8 mouse cellular contexts compared by ENCODE assay signal in the genomic region with DNA sequence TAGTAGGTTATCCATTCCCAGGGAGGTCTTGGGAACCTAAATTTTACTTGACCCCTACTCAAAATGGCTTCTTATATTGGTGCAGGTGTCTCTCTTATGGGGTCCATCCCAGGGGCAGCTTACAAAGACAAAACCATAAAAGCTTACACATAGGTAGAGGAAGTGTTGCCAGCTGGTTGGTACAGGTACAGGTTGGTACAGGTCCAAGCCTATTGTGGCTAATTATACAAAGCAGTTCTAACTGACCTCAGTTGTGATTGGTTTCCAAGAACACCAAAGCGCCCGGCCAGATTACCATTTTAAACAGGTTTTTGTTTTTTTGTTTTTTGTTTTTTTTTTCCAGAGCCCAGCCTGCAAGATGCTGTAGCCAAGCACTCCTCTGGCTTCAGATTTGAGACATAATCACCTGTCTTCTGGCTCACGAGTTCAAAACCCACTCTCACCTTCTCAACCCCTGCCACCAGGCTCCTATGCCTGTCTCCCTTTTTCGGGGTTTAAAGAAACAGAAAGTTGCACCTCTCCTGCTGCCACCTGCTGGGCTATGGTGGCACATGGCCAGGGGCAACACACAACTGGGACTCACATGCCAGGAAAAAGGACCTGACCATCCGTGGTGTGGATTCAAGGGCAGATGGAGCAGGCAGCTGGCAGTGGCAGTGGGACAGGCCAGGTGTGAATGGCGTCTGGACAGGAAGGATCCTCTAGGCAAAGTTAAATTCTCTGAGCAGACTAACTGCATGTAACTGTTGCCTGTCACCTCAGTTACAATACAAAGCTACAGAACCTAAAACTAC. TPM values are rescaled to one million over a fixed set of nuclear protein-coding genes. Genes with fewer than 3 reads are reported as not detected.
DNase-seq lines count a peak whose midpoint lies in the region; ATAC-seq and TF ChIP-seq lines count a peak whose summit lies in the region.

No protein-coding gene starts in this region.

- DNase-seq in gastrocnemius, adult 2 months = peak; percentile 29
- DNase-seq in gastrocnemius, postnatal 25 days = no peak
- no peak for DNase-seq in G1E (ENCODE audit: low spot score)
- DNase-seq in kidney, adult 8-10 months = peak; percentile 82 to 84
- no peak for DNase-seq in cerebellum, adult 9-10 months
- DNase-seq in forebrain, embryonic 14.5 days (ENCODE audit: low spot score) = no peak

- no peak overlapping the region for H3K27ac ChIP-seq in gastrocnemius, adult 2 months
- H3K27ac ChIP-seq in hindbrain, embryonic 16.5 days (ENCODE audit: low read depth, low read length) = no peak overlapping the region
- H3K27ac ChIP-seq in forebrain, embryonic 14.5 days (ENCODE audit: low read depth, low read length) = no peak overlapping the region

- no peaks in the 10 kb centered on the region; the same call in 1 of the 2 replicates for H3K27me3 ChIP-seq in G1E (ENCODE audit: insufficient read depth, low read length)
- H3K27me3 ChIP-seq in hindbrain, embryonic 16.5 days (replicated peaks; ENCODE audit: control insufficient read depth, insufficient read depth, low read length) = no peaks in the 10 kb centered on the region
- H3K27me3 ChIP-seq in forebrain, embryonic 14.5 days (replicated peaks; ENCODE audit: control insufficient read depth, insufficient read depth, low read length) = no peaks in the 10 kb centered on the region

- peak; percentile 40 for TF ChIP-seq CTCF in gastrocnemius, adult 2 months (IDR thresholded peaks at IDR 0.05)
- TF ChIP-seq CTCF in G1E (IDR thresholded peaks at IDR 0.05; ENCODE audit: low read depth, low read length) = 0 out of 2 replicates have a peak, but pooled peaks have one; percentile 15

- no peak overlapping the region for H3K4me3 ChIP-seq in gastrocnemius, adult 2 months
- no peak overlapping the region for H3K4me3 ChIP-seq in G1E (ENCODE audit: low read depth, low read length)
- H3K4me3 ChIP-seq in hindbrain, embryonic 16.5 days (ENCODE audit: low read length) = no peak overlapping the region
- no peak overlapping the region for H3K4me3 ChIP-seq in forebrain, embryonic 14.5 days (ENCODE audit: low read depth, low read length)

- H3K4me2 ChIP-seq in hindbrain, embryonic 16.5 days (ENCODE audit: low read length) = no peak overlapping the region
- no peak overlapping the region for H3K4me2 ChIP-seq in forebrain, embryonic 14.5 days (ENCODE audit: low read length)

- peaks cover 18% of the 10 kb centered on the region for H3K4me1 ChIP-seq in G1E (ENCODE audit: insufficient read depth, low read depth, low read length)
- H3K4me1 ChIP-seq in hindbrain, embryonic 16.5 days (ENCODE audit: control insufficient read depth, insufficient read depth, low read depth, low read length) = no peaks in the 10 kb centered on the region
- H3K4me1 ChIP-seq in forebrain, embryonic 14.5 days (ENCODE audit: control insufficient read depth, insufficient read depth, low read length) = no peaks in the 10 kb centered on the region

- WGBS in hindbrain, embryonic 16.5 days = 73% methylated on average over 6 of the region's 6 CpGs
- 72% methylated on average over 6 of the region's 6 CpGs for WGBS in forebrain, embryonic 14.5 days

- intact Hi-C loops in gastrocnemius, adult 2 months (cut with DNase I) = no loop called here

- no peaks in the 10 kb centered on the region for H3K36me3 ChIP-seq in G1E (replicated peaks)
- no peaks in the 10 kb centered on the region for H3K36me3 ChIP-seq in hindbrain, embryonic 16.5 days (ENCODE audit: control insufficient read depth, insufficient read depth, low read length)
- no peaks in the 10 kb centered on the region for H3K36me3 ChIP-seq in forebrain, embryonic 14.5 days (ENCODE audit: control insufficient read depth, insufficient read depth, low read length)

- ATAC-seq in G1E (ENCODE audit: extremely low read depth, insufficient number of reproducible peaks, low FRiP score, poor library complexity, severe bottlenecking) = no peak
- peak; percentile 90 for ATAC-seq in megakaryocyte progenitor cell, adult 5-6 weeks (replicated peaks; ENCODE audit: poor library complexity)
- ATAC-seq in hindbrain, embryonic 16.5 days = no peak
- ATAC-seq in forebrain, embryonic 14.5 days = no peak

- no peak overlapping the region for H3K9ac ChIP-seq in hindbrain, embryonic 16.5 days (ENCODE audit: low read depth, low read length)
- H3K9ac ChIP-seq in forebrain, embryonic 14.5 days (ENCODE audit: low read length) = no peak overlapping the region

- H3K9me3 ChIP-seq in G1E (replicated peaks) = no peaks in the 10 kb centered on the region
- no peaks in the 10 kb centered on the region for H3K9me3 ChIP-seq in hindbrain, embryonic 16.5 days (ENCODE audit: control insufficient read depth, low read length)
- no peaks in the 10 kb centered on the region for H3K9me3 ChIP-seq in forebrain, embryonic 14.5 days (replicated peaks; ENCODE audit: control insufficient read depth, low read length)

RNA-seq across cellular contexts. Expression of a gene that starts 22.6 kb away (rescaled TPM):
- total RNA-seq in gastrocnemius, adult 2 months (2021) = 100 to 1,000 TPM; 123 to 144 TPM
- 100 to 1,000 TPM; 108 to 125 TPM for total RNA-seq in gastrocnemius, postnatal 25 days (2021)
- total RNA-seq in G1E (2014; fragmentation: Nextera tagmentation) (576 and 627 TPM in 2 replicates), G1E (2017) (136 and 215 TPM in 2 replicates)
- polyA plus RNA-seq in G1E (2012) = 283 and 509 TPM in 2 replicates
- total RNA-seq in megakaryocyte progenitor cell, adult 5-6 weeks (2015) = 914 and 949 TPM in 2 replicates
- total RNA-seq in megakaryocyte progenitor cell, adult 5-6 weeks (2017) = 277 and 390 TPM in 2 replicates
- polyA plus RNA-seq in hindbrain, embryonic 16.5 days (2015; fragmentation: Nextera tagmentation; extraction: Ambion mirVana) = 150 and 172 TPM in 2 replicates
- polyA plus RNA-seq in forebrain, embryonic 14.5 days (2014; fragmentation: Nextera tagmentation; extraction: Ambion mirVana) = 182 and 209 TPM in 2 replicates

Comparison
In these comparisons a context has a peak if more than half of its experiments do, and no peak if none do; other contexts are left out.
1. DNase-seq: peak in gastrocnemius, adult 2 months (single experiment) and kidney, adult 8-10 months (2 of 2); none in gastrocnemius, postnatal 25 days (single experiment), G1E (single experiment), cerebellum, adult 9-10 months (single experiment) and forebrain, embryonic 14.5 days (single experiment).